Mouse (Mus musculus) liver, embryonic 14.5 days (tissue): ENCODE data around the gene Rrad.

Experiments
- CTCF ChIP-seq: IDR thresholded peaks from 2 replicates; pipeline ENCODE4 v1.5.1; 2016; ENCODE audit warnings: antibody characterized with exemption, low read depth, control low read depth
- EP300 ChIP-seq: IDR thresholded peaks from 2 replicates; pipeline ENCODE4 v1.6.1; 2016; ENCODE audit warnings: antibody characterized with exemption, low read depth

GRCm38 (mm10) chr8:104624161-104624560, 7.0 kb downstream of the Rrad start, which contains the start of gene Cdh16:
- TF ChIP-seq EP300: no peak
- no peak for TF ChIP-seq CTCF
